Mouse (Mus musculus) cortical plate, adult 2 months (tissue): Measurements from ENCODE around the gene Gm11559.

Experiments used
- CTCF ChIP-seq: fragments of 200-500 bp; IDR thresholded peaks from 2 replicates; pipeline ENCODE4 v1.5.1; 2011; ENCODE audit warnings: mild to moderate bottlenecking, control low read depth, low read length; ENCODE audit not compliant: insufficient read depth; ENCODE audit errors: extremely low read depth
- POLR2A ChIP-seq: fragments of 200-500 bp; IDR thresholded peaks from 2 replicates; pipeline ENCODE4 v1.6.1; 2011; ENCODE audit warnings: mild to moderate bottlenecking, low read length, control low read depth; ENCODE audit not compliant: insufficient read depth; ENCODE audit errors: extremely low read depth

- no peak for TF ChIP-seq POLR2A
- no peak for TF ChIP-seq CTCF
Measured at GRCm38 (mm10) chr11:99851508-99851907, 12.8 kb upstream of the Gm11559 start, which contains the start of gene Krtap4-16.
